Mouse (Mus musculus): ENCODE data around the gene Krtap4-9.
"Not testable (repeated sequence)": the region's sequence is repeated elsewhere in the genome, so short reads cannot be mapped to it uniquely, and the experiment has no call there.

Gene Krtap4-9

GRCm38 (mm10) chr11:99784900-99785299 is at the start of gene Krtap4-9:
TSS of gene Krtap4-9 (plus strand) at chr11:99785200.
- DNase-seq, result not testable (repeated sequence)

GRCm38 (mm10) chr11:99743985-99744384 is 41.0 kb upstream of the Krtap4-9 start:
- DNase-seq, result peak; percentile 7

- no peak for DNase-seq
Observed at GRCm38 (mm10) chr11:99758877-99759276, 26.1 kb upstream of the Krtap4-9 start.

- DNase-seq, result no peak
Observed at GRCm38 (mm10) chr11:99768410-99768809, 16.6 kb upstream of the Krtap4-9 start.

GRCm38 (mm10) chr11:99772813-99773212 is 12.2 kb upstream of the Krtap4-9 start, which contains the start of gene Gm11595:
TSS of gene Gm11595 (minus strand) at chr11:99772913.
- DNase-seq, result not testable (repeated sequence)

- no peak for DNase-seq
Observed at GRCm38 (mm10) chr11:99778401-99778800, 6.6 kb upstream of the Krtap4-9 start.

GRCm38 (mm10) chr11:99780604-99781003 is 4.4 kb upstream of the Krtap4-9 start, which contains the start of gene Krtap4-8:
TSS of gene Krtap4-8 (minus strand) at chr11:99780704.
- DNase-seq, result no peak

GRCm38 (mm10) chr11:99793367-99793766 is 8.4 kb downstream of the Krtap4-9 start, which contains the start of gene Gm11596:
TSS of gene Gm11596 (minus strand) at chr11:99793467.
- DNase-seq, result no peak

GRCm38 (mm10) chr11:99798832-99799231 is 13.8 kb downstream of the Krtap4-9 start, which contains the start of gene Gm11569:
TSS of gene Gm11569 (minus strand) at chr11:99798932.
- not testable (repeated sequence) for DNase-seq

GRCm38 (mm10) chr11:99804346-99804745 is 19.3 kb downstream of the Krtap4-9 start, which contains the start of gene Gm11554:
TSS of gene Gm11554 (minus strand) at chr11:99804446.
- not testable (repeated sequence) for DNase-seq

GRCm38 (mm10) chr11:99809792-99810191 is 24.8 kb downstream of the Krtap4-9 start, which contains the start of gene Krtap4-13:
TSS of gene Krtap4-13 (minus strand) at chr11:99809892.
- DNase-seq, result not testable (repeated sequence)

- not testable (repeated sequence) for DNase-seq
Observed at GRCm38 (mm10) chr11:99815566-99815965, 30.6 kb downstream of the Krtap4-9 start, which contains the start of gene Gm11564. TSS of gene Gm11564 (minus strand) at chr11:99815666.

Measured in lung, postnatal 14 days (tissue).